Mouse (Mus musculus): ENCODE data around the gene Dclk2.

Dclk2 gene

DNA sequence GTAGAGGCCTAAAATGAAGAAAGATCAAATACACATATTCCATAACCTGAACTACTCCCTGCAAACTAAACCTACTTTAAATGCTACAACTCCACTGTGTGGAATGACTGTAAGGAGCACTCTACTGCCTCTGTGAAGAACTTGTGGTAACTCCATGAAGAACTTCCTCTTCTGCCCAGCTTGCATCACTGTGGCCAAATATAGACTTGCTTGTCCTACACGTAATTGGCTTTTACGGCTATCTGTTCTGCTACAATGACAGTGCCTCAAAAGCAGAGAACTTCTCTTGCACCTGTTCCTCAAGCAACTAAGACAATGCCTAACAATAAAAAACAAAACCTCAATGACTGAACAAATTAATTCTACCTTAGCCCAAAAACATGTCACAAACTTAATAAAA, 26.2 kb downstream of the Dclk2 start:
- no peak for DNase-seq (ENCODE audit: low spot score)

DNA sequence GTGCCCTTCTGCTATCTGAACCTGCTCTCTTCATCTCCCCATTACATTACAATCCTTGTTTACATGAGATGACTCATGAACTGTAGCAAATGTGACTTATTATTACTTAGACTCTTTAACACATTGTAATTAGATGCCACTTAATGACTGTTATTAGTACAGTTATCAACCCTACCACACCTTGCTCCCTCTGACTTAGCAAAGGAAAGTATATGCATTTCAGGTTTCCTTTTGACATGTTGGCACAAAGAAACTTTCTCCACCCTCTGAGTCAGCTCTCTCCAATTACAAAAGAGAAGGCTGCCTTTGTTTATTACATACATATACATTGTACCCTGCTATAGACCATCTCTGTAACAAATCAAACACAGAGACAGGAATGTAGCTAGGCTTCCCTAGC, 33.1 kb downstream of the Dclk2 start:
- DNase-seq (ENCODE audit: low spot score), result no peak

DNA sequence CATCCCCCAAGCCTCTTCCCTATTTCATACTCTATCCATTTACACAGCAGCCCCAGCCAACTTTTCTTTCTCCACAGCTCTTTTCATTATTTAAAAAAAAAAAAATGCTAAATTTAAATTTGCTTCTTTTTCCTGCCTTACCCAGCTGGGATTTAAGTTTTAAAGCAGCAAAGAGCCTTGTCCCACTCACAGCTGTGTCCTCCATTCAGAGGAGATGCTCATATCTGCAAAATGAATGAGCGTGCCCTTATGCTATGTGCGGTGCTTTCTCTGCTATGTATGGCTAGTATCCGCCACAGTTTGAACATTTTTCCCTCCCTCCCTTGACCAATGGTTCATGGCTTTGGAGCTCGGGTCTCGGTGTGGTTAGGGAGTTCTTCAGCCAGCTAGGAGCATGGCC, 35.5 kb downstream of the Dclk2 start:
- DNase-seq (ENCODE audit: low spot score), result no peak

DNA sequence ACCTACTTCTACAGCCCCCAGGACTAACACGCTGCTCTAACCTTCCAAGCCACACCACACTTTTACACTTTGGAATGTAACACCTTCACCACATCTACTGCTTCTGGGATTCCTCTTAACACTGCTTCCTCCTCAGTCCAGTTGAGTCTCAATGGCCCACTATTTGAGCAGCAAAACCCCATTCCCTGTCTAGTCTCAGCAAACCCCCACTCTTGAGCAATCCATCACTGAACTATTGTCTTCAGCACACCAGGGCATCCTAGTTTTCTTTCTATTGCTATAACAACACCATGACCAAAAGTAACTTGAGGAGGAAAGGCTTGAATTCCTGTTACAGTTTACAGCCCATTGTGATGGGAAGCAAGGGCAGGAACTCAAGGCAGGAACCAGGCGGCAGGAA, 36.2 kb downstream of the Dclk2 start:
- DNase-seq (ENCODE audit: low spot score), result no peak

DNA sequence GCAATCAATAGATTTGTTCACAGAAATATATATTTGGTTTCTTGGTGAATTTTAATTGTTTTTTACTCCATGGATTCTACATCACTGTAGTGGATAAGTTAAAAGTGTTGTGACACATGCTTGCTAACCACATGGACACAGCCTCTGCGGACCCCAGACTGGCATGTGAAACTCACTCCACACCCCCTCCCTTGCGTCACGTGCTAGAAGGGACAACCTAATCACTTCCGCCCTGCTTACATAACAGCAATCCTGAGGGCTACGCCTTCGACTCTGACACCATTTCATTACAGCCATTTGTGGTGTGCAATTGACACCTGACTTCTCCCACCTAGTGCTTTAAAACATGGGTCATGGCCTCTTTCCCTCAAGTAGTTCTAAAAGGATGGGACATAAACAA, 36.7 kb downstream of the Dclk2 start:
- no peak for DNase-seq (ENCODE audit: low spot score)

DNA sequence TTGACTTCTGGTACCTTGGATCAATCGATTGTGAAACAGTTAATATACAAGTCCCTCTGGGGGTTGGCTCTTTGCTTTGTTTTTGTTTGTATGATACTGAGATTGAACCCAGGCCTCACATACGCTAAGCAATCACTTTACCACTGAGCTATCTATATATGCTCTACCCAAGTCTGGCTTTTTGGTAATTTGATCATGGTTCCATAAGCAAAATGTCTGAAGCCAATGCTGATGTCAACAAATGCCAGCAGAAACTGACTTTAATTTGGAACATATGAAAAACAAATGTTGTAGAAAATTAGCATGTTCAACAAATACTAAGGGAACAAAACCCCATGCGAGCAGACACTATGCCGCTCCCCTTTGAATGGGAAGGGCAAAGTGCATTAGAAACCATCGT, 44.7 kb downstream of the Dclk2 start:
- no peak for DNase-seq (ENCODE audit: low spot score)

DNA sequence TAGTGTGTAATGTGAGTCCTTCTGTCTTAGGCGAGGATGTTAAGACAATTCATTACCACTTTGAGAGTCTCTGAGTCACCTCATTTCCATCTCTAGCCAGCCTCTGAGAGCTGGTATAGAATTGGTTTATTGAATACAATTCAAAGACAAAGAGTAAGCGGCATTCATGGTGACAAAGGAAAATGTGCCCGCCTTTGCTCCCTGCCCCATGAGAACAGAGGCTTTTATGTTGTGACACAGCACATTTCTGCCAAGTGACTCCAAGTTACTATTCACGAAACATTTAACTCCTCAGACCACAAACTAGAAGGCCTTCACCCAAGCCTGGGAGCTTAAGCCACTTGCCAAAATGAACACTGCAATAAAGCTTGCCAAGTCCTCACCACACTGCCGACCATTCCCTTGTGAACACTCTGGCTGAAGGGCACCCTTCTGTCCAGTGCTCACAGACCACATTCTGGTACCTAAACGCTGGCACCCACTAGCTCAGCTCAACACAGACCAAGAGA, 47.5 kb downstream of the Dclk2 start:
- peak; percentile 37 for DNase-seq (ENCODE audit: low spot score)

DNA sequence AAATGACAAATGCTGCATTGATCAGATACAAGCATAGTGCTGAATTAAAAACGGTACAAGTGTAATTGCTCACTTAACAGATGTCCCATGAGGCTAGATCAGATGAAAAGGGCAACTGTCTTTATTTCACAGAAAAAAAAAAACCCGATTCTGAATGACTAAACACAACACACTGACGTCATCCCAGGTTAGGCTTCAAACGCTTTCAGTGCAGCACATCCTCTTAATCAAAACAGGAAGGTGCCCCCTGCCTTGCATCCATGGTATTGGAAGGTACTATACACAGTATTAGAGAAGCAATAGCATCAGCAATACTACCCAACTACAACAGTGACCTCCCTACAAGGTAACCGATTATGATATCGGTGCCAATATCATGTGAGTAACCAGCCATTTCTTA, 49.7 kb downstream of the Dclk2 start:
- DNase-seq (ENCODE audit: low spot score), result no peak

DNA sequence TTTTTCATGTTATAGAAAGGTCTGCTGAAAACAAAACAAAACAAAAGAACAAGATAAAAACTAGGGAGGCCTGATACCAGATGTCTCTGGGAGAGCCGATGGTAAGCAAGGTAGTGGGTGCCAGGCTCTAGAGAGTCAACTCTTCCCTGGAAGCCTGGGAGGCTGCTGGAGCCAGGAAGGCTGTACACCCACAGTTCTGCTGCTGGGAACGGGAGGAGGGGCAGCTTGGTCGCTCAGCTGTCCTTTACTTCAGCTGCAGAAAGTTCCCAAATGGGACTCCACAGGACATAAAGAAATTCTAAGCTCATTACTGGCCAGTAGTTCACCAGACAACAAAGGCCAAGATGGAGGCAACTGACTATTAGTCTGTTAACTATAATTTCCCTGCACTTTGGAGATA, 50.2 kb downstream of the Dclk2 start:
- no peak for DNase-seq (ENCODE audit: low spot score)

DNA sequence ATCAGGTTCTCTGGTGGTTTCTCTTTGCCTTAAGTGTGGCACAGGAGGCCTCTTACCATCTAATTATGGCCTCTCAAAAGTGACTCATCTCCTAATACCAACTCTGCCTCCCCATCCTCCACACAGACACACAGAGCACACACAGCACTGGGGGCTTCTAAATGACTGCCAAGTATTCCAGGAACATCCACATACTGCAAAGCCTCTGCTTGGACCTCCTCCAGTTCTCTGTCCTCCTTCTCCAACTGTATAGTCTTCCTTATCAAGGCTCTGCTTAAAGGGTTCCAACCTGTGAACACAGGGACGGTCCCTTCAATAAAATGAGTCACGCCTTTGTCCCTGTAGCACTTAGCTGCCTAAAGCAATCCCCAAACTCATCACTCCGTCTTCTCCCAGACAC, 51.9 kb downstream of the Dclk2 start:
- DNase-seq (ENCODE audit: low spot score), result no peak

DNA sequence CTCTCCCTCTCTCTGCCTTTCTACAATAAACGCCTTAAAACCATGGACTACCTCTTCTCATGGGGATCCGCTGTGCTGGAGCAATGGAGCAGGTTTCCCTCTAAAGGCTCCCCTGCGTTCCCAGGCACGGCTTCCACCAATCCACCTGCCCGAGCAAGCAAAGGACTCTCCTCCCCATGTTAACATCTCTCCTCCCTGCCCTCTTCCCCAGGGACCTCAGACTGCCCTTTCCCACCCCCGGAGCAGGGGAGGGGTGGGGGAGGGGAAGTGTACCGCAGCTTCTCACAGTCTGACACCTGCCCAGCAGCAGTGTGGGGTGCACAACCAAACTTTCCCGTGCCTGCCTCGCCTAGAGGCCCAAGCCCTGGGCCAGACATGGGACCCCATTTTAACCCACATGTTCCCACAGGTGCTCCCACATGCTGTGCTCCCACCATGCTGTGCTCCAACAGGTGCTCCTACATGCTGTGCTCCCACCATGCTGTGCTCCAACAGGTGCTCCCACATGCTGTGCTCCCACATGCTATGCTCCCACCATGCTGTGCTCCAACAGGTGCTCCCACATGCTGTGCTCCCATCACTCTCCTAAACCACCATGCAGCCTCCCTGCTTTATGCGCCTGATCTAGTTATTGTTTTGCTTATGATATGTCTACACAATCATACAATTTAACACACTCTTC, 57.2 kb downstream of the Dclk2 start:
- DNase-seq (ENCODE audit: low spot score), result no peak

DNA sequence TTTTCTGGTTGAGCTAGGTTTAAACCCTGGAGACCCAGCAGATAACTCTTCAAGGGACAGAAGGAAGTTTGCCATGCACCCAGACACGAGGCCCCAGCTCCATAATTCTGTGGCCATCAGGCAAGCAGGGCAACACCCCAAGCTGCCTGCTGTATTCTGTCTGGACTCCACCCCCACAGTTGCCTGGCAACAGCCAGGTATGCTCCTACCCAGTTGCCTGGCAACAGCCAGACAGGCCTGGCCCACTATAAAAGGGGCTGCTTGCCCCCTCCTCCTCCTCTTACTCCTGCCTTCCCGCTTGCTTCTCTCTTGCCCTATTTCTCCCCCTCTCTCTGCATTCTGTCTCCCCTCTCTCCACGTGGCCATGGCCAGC, 57.7 kb downstream of the Dclk2 start:
- DNase-seq (ENCODE audit: low spot score), result no peak

DNA sequence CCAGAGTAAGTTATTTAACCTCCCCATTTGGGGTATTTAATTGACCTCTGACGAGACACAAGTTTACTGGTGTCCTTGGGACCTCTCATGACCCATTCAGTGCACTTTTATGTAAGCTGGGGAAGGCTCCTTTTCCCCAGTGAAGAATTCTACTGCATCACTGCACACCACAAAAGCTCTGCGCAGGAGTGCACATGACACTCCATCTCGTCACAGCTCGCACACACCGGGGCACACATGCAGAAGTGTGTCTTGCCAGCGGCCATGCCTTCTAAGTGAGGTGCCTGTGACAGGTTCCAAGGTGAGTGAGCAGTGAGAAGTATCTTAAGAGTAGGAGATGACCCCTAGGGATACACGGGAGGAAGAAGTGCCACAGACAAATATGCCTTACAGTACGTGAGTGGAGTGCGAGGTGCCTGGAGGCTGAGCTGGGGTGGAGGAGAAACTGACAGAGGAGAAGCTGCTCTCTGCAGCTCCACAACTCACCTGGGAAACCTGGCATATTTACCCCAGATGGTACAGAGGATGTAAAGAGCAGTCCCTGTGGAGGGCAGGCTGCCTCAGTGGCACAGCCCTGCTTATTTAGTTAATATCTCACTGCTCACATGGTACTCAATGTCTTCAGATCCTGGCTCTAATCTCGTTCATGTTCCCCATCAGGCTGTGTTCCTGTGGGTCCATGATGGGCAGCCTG, 58.3 kb downstream of the Dclk2 start:
- no peak for DNase-seq (ENCODE audit: low spot score)

DNA sequence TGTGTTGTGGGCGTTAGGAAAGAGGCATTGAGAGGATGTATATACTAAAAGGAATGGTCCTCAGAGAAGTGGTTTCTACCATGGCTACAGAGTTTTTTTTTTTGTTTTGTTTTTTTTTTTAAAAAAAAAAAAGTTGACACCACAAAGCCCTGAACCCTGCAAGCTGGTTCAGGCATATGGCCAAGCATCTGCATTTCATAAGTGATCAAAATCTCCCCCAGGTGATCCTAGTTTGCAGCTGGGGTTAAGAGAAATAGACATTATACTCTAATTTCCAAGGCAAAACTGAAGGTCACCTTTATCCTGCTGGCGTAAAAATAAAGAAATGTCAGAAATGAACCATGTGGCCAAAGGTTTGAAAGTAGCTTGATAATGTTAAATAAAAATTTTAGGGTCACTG, 60.9 kb downstream of the Dclk2 start:
- no peak for DNase-seq (ENCODE audit: low spot score)

DNA sequence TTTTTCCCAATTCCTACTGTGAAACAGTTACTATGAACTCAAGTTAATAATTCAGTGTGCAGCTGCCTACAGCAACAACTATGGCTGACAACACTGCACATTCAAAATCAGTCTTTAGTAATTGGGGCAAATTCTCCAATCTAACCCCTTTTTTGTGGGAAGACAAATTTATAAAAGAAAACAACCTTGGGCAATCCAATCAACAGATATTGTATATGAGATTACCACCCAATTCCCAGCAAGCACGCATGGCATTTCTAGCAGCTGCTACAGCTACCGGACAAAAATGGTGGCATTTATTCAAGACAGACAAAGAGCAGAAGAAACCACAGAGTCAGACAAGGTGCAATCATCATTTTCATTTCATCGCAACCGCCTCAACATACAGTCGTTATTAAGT, 62.0 kb downstream of the Dclk2 start:
- no peak for DNase-seq (ENCODE audit: low spot score)

DNA sequence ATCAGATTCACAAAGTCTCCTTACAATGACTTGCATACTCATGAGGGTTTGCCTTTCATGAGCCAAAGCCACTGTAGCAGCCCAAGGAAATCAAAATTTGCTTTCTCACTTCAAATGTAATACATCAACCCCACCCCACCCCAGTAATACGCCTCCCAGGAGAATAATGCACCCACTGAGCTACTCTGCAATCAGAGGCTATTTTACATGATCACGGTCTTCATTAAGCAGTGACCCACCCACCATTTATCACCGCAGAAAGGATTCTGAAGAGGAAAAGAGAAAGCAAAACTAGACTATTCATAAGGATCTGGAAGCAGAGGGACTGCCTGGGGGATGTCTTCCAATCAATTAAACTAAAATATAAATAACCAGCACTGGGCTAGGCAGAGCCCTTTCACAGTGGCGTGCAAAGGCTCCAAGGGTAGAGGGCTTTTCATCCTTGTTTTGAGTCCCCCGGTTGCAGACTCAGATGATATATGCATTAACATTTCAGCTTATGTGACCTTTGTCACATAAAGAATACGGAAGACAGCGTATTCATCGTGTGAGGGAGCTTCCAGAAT, 62.7 kb downstream of the Dclk2 start:
- DNase-seq (ENCODE audit: low spot score), result no peak

DNA sequence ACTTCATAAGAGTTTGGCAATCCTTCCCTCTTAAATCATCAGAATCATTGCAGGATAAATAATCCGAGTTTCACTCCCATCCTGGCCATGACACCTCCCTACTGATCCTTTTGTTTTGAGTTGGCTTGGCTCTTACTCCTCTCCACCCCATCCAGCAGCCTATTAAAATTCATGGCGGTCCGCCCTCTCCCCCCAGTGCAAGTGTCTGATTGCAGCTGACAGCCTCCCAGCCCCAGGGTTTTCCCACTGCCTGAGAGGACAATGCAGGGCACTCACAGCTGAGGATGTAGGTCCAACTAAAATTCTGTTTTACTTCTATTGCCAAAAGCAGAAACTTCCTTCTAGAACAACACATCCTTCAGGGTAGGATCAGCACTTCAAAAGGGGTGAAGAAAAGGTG, 67.8 kb downstream of the Dclk2 start:
- DNase-seq (ENCODE audit: low spot score), result no peak

DNA sequence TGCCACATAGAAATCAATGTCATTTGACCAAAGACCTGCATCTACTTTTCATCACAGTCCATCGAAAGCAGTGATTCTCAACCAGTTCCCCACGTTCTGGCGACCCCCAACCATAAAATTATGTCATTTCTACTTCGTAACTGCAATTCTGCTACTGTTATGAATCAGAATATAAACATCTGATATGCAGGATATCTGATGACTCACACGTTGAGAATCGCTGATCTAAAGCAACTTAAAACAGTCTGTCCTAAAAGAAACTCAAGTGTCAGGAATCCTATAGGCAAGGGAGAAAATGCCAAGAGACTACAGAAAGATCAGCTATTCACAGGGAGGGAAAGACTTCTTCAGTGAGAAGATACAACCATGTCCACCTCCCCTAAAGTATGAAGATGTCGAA, 69.5 kb downstream of the Dclk2 start:
- no peak for DNase-seq (ENCODE audit: low spot score)

DNA sequence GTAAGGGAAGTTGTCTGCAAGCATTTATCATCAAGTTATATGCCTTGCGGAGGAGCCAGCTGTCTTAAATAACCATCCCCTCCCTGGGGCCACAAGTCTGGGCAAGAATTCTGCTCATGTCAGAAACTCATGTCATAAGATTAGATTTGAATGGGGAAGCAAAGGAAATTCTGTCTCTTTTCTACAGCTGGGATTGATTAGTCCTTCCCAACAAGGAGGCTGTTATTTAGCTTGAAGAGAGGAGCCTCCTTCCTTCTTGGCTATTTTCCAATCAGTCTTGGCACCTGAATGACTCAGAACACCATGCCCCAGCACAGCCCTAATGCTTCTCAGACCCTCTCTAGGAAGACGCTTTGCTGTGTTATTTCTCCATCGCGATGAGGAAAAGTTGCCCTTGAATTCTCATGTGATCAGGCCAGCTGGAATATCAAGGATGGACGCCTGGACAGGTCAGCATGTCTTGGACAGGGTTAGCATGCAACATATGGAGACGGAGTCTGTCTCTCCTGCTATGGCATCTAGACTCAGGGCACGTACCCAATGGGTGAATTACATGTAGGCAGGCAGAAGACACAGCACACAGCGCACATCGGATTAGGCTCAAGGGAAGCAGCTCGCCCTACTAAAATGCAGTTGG, 70.1 kb downstream of the Dclk2 start:
- DNase-seq (ENCODE audit: low spot score), result no peak

DNA sequence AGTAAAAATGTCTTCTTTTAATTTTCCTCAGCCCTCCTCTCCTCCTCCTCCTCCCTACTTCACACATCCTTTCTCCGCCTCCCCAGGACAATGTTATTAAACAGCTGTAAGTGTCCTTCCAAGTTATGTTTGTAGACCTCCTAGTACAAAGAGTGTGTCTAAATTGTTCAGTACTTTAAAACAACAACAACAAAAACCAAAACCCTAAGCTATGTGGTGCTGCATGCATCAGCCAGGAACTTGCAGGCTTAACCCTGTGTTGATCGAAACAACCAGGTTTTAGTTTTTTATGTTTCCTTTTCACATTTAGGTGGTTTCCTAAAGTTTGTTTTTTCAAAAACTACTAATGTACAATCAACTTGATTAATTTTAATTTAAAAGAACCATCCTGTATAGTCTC, 71.3 kb downstream of the Dclk2 start:
- no peak for DNase-seq (ENCODE audit: low spot score)

DNA sequence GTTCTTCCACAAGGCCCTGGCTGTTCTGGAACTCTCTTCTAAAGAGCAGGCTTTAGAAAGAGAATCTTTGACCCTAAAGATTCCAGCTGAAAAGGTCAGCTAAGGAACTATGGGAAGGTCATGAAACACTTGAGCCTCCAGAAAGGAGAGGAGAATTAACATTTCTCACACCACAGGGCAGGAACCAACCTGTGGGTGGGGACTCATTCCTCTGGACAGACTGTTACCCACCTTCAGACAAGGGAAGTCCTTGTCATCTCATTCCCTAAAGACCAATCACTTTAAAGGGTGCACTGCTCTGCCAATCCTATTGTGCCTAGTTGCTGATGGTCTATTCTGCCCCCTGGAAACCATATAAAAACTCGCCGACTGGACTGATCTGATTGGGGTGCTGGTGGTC, 73.1 kb downstream of the Dclk2 start:
- no peak for DNase-seq (ENCODE audit: low spot score)

DNA sequence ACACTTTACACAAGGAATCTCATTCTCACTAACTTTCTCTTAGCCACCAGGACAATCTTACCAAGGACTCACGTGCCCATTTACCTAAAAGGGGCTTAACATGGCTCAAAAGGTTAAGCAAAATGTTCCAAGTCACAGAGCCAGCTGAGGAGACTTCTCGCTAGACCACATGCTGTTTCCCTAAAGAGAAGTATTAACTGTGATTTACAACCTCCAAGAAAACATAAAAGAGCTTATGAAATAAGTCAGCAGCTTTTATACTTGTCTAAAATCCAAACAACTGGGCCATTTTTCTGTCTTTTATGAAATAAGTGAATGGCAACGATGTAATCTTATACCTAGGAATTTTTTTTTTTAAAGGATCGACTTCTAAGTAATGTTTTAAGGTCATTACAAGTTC, 74.6 kb downstream of the Dclk2 start:
- DNase-seq (ENCODE audit: low spot score), result no peak

DNA sequence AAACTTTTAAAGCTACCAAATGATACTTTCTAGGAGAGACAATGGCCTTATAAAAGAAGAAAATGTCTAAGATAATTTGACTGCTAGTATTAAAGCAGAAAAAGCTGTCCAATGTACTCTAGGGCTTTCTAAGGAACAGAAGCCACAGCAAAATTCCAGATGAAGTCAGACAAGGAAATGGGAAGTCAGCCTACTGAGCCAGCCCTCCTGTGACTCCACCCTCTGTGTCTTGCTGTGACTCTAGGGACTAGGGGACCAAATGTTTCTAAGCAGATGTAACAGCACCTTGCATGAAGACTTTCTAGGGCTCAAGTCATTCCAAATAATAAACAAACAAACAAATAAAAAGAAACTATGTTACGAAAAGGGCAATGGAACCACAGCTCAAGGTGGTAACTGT, 75.1 kb downstream of the Dclk2 start:
- DNase-seq (ENCODE audit: low spot score), result no peak

All from left cerebral cortex, adult 11 months (tissue).